Mouse (Mus musculus) small intestine, adult 2 months (tissue): ENCODE results near the gene Cdipt.

Experiments used
- CTCF ChIP-seq: fragments of 200-500 bp; IDR thresholded peaks from 2 replicates; pipeline ENCODE4 v1.5.1; 2012; ENCODE audit warnings: low read depth, mild to moderate bottlenecking, control low read depth, inconsistent platforms, low read length, moderate library complexity, mixed read lengths; ENCODE audit not compliant: insufficient replicate concordance, insufficient read length; ENCODE audit errors: extremely low read depth
- POLR2A ChIP-seq: fragments of 200-500 bp; IDR thresholded peaks from 2 replicates; pipeline ENCODE4 v1.6.1; 2012; ENCODE audit warnings: low read depth, mild to moderate bottlenecking, control low read depth, inconsistent platforms, low read length, moderate library complexity

DNA sequence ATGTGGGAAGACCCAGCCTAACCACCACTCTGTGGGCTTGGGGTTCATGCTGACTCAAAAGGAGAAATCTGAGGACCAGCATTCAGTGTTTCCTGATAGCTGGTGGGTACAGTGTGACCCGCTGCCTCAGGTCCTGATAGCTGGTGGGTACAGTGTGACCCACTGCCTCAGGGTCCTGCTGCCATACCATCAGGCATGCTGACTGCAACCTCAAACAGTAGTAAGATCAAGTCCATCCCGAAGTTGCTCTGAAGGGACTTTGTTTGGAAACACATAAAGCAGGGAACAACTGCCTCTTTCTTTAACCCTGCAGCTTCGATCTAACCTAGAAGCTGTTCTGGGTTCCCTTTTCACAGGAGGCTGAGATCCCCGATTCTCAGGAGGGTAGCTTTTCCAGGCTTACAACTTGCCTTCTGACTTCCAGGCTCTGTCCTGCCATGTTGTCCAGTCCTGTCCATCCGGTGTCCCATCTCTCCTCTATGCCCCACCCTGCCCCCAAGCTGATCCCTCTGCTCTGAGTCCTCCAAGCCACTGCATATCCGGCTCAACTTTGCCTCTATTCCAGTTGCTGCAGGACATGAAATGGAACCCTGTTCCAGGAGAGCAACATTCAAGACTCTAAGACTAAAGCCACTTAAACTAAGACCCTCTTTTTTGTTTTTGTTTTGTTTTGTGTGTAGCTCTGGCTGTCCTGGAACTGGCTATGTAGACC is 31.8 kb downstream of the Cdipt start:
- TF ChIP-seq POLR2A (no peak), CTCF (no peak)
